Mouse (Mus musculus) brain, embryonic 18.5 days (tissue): ENCODE measurements at regions not wholly inside any gene's neighbourhood (a gene's known extent, or its start where the extent isn't known, plus 50 kb on each side); places are given as distances from the start of the nearest gene placed in this dataset.

Experiments
- DNase-seq: peaks from one replicate; pipeline ENCODE4 v3.0.0-alpha.2; 2012; ENCODE audit warnings: low read depth, low spot score

DNA sequence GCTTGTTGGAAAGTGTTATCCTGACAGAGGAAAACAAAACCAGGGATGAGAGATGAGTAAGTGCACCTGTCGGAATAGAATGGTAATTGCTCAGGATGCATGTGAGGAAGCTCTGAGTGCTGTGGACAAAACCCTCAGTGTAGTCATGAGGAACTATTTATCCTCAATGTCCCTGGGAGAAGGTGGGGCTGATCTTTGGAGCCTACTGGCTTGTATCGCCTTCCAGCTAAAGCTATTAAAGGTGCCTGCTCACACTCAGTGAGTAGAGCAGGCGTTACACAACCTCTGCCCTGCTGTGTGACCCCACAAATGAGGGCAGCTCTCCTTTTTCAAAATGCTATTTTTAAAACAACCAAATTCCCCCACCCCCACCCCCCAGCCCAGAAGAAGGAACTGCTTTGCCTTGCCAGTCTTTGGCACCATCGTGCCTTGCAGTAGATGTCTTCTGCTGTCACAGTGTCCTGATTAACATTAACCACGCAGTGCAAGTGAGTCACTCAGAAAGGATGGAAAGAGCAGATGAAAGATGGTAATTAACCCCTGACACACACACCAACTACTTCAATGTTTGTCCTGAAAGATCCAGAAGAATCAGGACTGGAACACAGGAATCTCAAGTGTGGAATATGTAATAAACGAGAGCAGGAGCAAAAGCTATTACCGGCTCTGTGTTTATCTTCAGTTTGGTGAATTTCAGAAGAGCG is 440.8 kb upstream of the Tnp1 start:
- DNase-seq, result no peak

GRCm38 (mm10) chr1:73444216-73444890 is 428.6 kb upstream of the Tnp1 start:
- DNase-seq, result no peak

DNA sequence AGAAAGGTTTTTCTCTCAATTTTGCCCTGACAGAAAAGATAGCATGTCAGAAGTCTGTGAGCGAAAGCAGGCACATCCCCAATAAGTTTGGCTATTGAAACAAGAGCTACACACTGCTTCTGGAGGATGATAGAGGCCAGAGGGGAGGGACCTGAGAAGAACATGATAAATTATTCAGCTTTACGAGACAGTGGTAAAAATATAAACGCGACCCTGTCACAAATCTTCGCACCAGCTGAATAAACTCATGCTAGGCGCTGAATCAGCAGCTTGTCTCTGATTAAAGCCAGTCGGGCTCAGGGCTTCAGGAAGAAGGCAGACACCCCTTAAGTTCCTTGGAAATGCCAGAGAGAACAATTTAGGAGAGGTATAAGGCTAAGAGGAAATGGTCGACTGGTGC is 422.7 kb upstream of the Tnp1 start:
- DNase-seq, result no peak

DNA sequence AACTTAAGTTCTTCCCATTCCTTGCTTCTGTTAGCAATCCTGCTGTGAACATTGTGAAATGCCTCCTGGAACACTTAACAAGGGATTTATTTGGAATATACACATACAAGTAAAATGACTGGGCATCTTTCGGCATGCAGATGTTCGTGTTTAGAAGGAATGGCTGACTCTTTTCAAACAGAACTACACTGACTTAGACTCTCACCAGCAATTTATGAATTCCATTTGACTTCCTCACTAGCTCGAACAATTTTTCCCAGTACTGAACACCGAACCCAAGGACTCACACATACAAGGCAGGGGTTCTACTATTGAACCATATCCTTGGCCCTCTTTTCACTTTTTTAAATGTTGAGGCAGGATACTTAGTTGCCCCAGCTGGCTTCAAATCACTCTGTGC is 412.4 kb upstream of the Tnp1 start:
- DNase-seq, result no peak

DNA sequence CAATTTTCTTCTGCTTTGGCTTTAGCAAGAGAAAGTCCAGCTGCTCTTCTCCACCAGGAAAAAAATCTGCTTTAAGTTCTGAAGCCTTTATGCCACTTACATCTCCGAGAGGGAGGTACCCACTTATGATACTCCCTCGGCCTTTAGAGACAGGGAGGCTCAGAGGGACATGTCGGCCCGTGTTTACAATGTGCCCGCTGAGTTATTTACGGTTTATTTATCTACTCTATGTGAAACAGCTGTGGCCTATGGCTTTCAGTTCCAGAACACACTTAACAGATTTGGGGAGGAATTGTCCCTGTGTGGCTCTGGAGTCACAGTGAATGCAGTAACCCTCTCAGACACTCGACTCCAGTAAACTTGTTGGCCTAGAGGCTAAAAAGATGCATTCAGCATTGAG is 409.3 kb upstream of the Tnp1 start:
- no peak for DNase-seq

GRCm38 (mm10) chr1:73418196-73418595 is 402.5 kb upstream of the Tnp1 start:
- peak; percentile 36 for DNase-seq

- DNase-seq, result no peak
Observed at GRCm38 (mm10) chr1:73411452-73411851, 395.7 kb upstream of the Tnp1 start.

DNA sequence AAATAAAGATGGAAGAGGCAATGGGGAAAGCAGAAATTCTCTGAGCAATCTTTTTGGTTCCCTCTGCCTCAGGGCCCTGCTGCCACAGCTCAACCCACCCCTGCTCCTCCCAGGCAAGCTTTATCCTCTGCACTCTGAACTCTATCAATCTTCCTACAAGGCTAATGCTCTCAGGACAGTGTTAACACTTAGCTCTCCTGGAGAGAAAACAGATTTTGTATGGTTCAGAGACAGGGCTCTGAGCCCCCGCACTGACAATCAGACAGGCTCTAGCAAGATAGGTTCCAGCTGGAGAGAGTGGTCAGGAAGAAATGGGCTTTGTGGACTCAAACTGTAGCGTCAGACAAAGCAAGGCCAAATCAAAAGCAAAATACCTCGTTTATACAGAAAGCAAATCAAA is 383.5 kb upstream of the Tnp1 start:
- no peak for DNase-seq

DNA sequence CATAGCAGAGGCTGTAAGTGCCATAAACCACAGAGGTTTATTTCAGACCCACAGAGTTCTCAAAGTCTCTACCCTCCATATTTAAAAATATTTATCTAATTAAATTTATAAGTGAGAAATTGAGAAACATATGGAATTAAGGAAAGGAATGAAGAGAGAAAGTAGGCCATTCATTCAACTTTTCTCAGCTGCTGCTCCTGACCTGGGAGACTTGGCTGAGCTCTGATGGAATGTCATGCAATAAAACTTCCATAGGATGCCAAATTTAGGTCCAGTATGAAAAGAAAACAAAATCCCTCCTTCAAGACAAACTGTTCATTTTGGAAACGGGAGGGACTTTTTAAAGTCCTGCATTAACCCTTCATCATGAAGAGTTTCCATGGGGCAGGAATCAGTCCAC is 379.3 kb upstream of the Tnp1 start:
- DNase-seq, result no peak

DNA sequence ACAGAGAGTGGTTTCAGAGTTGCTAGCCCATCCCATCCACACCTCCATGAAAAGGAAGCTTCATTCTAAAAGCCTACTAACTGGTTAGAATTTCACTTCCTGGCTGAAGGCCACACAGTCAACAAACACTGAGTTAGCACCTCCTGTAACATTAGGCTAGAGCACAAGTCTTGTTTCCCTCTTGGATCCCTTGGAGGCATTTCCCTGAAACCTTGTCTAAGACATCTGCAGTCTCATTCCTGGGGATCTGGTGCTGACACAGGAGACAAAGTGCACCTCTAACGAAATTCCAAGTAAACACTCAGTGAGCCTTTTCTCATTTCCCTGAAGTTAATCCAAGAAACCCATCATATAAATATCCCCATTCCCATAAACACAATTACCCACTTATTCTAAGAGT is 378.8 kb upstream of the Tnp1 start:
- no peak for DNase-seq

- DNase-seq, result no peak
Observed at GRCm38 (mm10) chr1:73392077-73392476, 376.4 kb upstream of the Tnp1 start.

DNA sequence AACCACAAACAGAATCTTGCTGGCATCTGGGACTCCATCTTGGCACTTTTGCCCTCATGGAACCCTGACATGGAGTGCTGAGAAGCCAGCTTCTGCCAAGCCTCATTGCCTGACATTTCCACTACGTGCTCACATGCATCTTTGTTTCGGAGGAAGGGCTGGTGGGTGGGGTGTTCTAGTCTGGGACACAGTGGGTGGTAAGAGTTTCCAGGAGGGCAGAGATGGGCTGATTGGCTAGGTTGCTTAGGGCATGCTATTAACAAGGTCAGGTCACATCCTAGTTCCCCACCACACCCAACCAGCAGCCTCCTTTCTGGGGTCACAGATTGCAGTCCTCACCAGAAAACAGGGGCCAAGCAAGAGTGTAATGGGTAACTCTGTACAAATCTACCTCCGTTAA is 374.3 kb upstream of the Tnp1 start:
- DNase-seq, result no peak

GRCm38 (mm10) chr1:73389174-73389573 is 373.5 kb upstream of the Tnp1 start:
- no peak for DNase-seq

DNA sequence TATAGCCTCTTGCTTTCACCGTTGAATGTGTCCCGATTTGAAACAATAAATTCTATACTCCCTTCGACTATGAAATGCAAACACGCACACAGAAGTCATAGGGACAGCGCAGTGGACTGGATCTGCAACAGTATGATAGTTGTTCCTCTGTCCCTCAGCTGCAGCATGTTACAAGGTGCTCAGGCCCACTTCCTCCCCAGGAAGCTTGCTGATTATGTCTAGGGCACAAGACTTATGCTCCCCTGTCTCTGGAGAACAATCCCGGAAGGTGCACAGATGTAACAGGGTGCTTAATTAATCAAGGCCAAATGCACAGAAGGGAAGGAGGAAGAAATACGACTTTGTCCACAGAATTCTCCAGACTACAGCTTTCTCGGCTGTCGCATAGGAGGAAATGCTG is 365.9 kb upstream of the Tnp1 start:
- no peak for DNase-seq

GRCm38 (mm10) chr1:73374531-73375375 is 359.0 kb upstream of the Tnp1 start:
- DNase-seq, result no peak

DNA sequence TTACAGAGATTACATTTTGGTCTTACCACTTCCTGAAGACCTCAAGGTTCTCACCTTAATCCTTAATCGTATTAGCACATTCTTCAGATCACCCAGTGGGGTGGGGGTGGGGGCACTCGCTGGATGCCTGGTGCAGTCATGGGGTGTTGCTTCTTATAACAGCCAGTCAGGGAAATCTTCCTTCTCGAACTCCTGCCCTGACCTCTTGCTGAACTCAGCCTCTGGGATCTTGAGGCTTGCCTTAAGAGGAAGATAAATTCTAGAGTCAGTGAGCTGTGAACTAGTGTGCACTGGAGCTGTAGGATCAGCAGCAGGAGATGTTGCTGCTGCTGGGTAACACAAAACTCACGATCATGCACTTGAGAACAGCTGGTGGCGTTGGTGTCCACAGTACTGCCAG is 352.5 kb upstream of the Tnp1 start:
- DNase-seq, result no peak

DNA sequence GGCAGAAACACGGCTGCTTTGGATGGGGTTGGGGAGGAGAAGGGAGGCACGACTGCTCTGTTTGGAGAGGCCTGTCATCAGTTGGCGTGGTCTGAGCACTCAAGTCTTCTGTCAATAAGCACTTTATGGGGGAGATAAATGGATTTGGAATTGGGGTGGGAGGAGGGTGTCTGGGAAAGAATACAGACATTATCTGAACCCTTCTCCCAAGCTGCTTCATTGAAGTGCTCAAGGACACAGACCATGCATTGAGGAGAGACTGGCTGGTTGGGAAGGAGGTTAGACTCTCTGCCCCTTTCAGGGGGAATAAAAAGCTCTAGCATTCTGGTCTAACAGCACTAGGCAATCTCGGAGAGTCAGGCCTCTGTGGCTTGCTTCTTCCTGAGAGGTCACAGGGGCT is 350.1 kb upstream of the Tnp1 start:
- DNase-seq, result no peak

GRCm38 (mm10) chr1:73364300-73364683 is 348.6 kb upstream of the Tnp1 start:
- DNase-seq, result no peak

DNA sequence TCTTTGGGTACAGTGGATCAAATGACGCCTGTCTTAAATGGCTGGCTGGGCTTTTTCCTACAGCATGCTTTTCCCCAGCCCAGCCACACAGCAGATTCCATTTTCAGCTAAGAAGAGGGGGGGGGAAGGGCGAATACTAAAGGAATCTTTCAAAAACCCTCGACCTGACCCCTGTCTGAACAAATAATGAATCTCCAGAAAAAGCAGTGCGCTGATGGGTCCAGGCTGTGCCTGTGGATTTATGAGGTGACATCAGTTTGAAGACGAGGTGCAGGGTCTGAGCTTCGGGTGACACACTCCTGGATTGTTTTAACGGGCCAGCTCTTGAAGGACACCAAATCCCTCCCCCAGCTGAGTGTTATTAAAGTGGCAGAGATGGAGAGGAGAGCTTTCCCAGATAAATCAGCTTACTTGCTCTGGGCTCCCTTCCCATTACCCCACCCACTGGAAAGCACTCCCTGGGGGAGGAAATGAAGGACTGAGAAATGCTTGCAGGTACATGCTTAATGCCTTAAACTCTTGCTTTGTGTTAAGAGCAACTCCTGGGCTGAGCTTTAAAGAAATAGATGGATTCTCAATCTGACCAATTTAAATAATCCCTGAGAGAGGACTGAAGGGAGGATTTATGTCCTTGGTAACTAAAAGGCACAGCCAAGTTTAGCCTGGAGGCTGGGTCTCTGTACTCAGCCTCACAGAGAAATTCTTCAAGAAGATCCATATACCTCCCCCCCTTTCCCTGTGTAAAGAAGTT is 348.0 kb upstream of the Tnp1 start:
- DNase-seq, result peak; percentile 20

- no peak for DNase-seq
Observed at GRCm38 (mm10) chr1:73362122-73362521, 346.4 kb upstream of the Tnp1 start.

DNA sequence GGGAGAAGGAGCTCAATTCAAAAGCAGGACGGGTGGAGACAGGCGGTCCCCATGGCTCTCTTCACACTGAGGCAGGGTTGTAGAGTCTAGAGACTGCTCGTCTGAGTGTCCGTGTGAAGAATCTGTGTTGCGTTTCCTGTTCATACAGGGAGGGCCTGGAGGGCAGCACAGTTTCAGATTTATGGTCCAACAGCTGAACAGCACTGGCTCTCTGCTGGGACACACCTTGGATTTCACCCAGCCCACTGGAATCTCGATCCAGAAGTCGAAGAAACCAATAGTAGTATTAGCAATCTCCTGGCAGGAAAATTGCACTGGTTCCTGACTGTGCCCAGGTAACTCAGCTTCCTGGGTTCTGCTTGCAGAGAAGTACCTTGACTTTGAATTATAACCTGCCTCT is 345.6 kb upstream of the Tnp1 start:
- DNase-seq, result no peak

GRCm38 (mm10) chr1:73354447-73354846 is 338.7 kb upstream of the Tnp1 start:
- no peak for DNase-seq
